Mouse (Mus musculus) testis, adult 2 months (tissue): ENCODE measurements around the gene Fyn. TPM values are rescaled to one million over a fixed set of nuclear protein-coding genes. Genes with fewer than 3 reads are reported as not detected.

Experiments used
- H3K27ac ChIP-seq: fragments of 200-500 bp; 2 replicates; pipeline ENCODE4 v1.5.1; 2012; ENCODE audit warnings: low read depth, low read length; ENCODE audit not compliant: control insufficient read depth, insufficient read depth
- H3K27me3 ChIP-seq: fragments of 200-500 bp; 2 replicates; pipeline ENCODE4 v1.6.1; 2012; ENCODE audit warnings: mild to moderate bottlenecking, low read length, moderate library complexity; ENCODE audit not compliant: control insufficient read depth, insufficient read depth
- H3K36me3 ChIP-seq: fragments of 200-500 bp; 2 replicates; pipeline ENCODE4 v1.6.1; 2012; ENCODE audit warnings: mild to moderate bottlenecking, low read length; ENCODE audit not compliant: control insufficient read depth, insufficient read depth
- H3K4me1 ChIP-seq: fragments of 200-500 bp; 2 replicates; pipeline ENCODE4 v1.6.1; 2012; ENCODE audit warnings: low read length; ENCODE audit not compliant: control insufficient read depth, insufficient read depth
- H3K4me3 ChIP-seq: fragments of 200-500 bp; 2 replicates; pipeline ENCODE4 v1.5.1; 2012; ENCODE audit warnings: low read depth, mild to moderate bottlenecking, low read length, moderate library complexity, mixed read lengths; ENCODE audit not compliant: control insufficient read depth
- CTCF ChIP-seq: fragments of 200-500 bp; IDR thresholded peaks from 2 replicates; pipeline ENCODE4 v1.5.1; 2012; ENCODE audit warnings: low read depth, mild to moderate bottlenecking, inconsistent platforms, low read length, moderate library complexity; ENCODE audit not compliant: control insufficient read depth, insufficient read depth, insufficient replicate concordance
- POLR2A ChIP-seq: fragments of 200-500 bp; IDR thresholded peaks from 2 replicates; pipeline ENCODE4 v1.6.1; 2012; ENCODE audit warnings: low read depth, mild to moderate bottlenecking, inconsistent platforms, low read length, moderate library complexity; ENCODE audit not compliant: control insufficient read depth
- polyA plus RNA-seq: library from polyadenylated mRNA; depleted of rRNA; stranded (reverse); fragments of >200 nt; gene quantifications from 2 replicates; pipeline ENCODE4 v1.2.3, GENCODE M21; 2012

Fyn gene
- polyA plus RNA-seq, 1 experiment: 18.8 TPM

DNA sequence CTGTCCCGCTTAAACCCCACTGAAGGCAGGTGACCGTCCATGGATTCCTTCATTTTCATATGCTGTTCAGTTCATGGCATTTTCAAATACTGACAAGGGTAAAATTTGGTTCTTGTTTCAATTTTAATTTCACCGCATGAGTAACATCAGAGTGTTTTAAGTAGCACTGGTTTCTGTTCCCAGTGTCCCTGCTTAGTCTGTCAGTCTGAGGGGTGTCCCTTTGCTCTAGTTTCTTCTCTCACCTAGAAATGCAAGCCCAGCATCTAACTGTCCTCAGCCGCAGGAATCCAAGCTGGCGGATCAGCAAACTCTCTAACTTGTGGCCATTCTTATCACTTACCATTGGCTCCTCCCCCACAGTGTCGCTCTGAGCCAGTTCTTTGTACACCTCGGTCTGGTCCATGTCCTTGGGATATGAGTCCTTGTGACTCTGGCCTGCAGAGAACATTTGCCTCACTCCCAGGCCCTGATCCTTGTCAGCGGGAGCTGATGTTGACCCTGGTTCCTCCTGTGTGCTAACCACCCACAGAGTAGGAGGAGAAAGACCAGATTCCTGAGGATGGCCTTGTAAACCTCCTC is 9.5 kb downstream of the Fyn start:
- H3K4me3 ChIP-seq: no peak overlapping the region
- no peaks in the 10 kb centered on the region for H3K36me3 ChIP-seq
- peaks cover 4% of the 10 kb centered on the region for H3K4me1 ChIP-seq
- no peak overlapping the region for H3K27ac ChIP-seq
- no peaks in the 10 kb centered on the region for H3K27me3 ChIP-seq
- TF ChIP-seq CTCF (no peak), POLR2A (no peak)

DNA sequence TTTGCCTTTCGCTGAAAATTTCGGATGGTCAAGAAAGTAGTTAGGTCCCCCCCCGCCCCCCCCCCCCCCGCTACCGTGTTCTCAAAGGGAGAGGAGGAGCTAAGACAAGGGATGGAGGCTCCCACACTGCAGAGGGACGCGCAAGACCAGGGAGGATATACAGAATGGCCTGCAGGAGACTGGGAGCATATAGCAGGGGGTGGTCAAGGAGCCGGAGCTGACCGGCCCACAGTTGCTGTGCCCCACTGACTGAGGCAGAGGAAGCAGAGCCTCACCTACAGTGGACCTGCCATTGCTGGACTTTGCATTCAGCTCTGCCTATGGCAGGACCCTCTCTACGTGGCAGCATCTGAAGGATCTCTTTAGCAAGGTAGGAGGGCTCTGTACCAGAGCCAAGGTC is 10.6 kb downstream of the Fyn start:
- Histone ChIP-seq H3K27ac (no peak overlapping the region), H3K4me3 (no peak overlapping the region), H3K27me3 (no peaks in the 10 kb centered on the region), H3K4me1 (peaks cover 4% of the 10 kb centered on the region), H3K36me3 (no peaks in the 10 kb centered on the region)
- TF ChIP-seq POLR2A (no peak), CTCF (no peak)

DNA sequence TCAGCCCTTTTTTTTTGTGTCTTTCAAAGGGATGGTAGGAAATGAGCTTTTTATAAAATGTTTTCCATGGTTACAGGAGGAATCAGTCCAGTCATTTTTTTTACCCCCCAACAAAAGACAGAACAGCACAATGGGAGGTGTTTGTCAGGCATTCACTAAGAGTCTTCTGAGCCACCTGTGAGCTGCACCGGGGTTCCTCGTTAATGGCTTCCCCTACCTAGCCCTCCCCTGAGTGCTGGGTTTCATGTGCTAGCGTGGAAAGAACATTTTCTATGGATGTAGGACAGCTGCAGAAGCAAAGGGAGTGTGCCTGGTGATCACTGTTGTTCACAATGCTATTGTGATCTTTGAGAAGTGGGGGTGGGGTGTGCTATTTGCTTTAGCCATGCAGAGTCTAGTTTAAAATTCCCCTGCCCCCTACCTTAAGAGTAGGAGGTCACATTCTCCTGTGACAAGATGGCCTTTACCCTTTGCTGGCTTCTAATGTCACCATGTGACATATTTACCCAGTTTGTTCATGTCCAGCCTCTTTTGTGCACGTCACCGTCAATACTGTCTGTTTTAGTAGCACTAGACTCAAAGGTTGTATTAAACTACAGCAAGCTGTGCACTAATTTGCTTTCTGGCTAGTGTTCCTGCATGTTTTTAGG is 11.2 kb downstream of the Fyn start:
- H3K4me1 ChIP-seq: peaks cover 2% of the 10 kb centered on the region
- no peak overlapping the region for H3K4me3 ChIP-seq
- H3K27me3 ChIP-seq: no peaks in the 10 kb centered on the region
- no peaks in the 10 kb centered on the region for H3K36me3 ChIP-seq
- no peak overlapping the region for H3K27ac ChIP-seq
- TF ChIP-seq CTCF: no peak
- no peak for TF ChIP-seq POLR2A

DNA sequence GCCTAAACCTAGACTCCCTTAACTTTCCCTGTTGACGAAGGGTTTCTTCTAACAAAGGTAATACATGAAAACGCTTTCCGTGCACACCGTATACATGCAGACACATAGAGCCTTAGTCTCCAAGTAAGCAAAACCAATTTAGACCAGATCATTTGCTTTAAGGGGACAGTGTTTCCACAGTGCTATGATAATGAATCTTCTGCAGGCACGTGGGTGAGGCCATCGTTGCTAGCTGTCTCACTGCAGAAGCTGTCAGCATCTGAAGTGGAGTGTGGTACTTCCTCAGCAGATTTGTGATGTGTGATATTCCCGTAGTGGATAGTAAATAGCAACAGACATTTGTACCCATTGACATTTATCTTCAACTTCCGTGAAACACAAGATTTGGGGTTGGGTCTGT is 16.6 kb downstream of the Fyn start:
- Histone ChIP-seq H3K4me1 (no peaks in the 10 kb centered on the region), H3K27ac (no peak overlapping the region), H3K27me3 (no peaks in the 10 kb centered on the region), H3K36me3 (no peaks in the 10 kb centered on the region), H3K4me3 (no peak overlapping the region)
- TF ChIP-seq CTCF: no peak
- TF ChIP-seq POLR2A: no peak

- no peak overlapping the region for H3K27ac ChIP-seq
Observed at GRCm38 (mm10) chr10:39386203-39386602, 17.5 kb downstream of the Fyn start.

DNA sequence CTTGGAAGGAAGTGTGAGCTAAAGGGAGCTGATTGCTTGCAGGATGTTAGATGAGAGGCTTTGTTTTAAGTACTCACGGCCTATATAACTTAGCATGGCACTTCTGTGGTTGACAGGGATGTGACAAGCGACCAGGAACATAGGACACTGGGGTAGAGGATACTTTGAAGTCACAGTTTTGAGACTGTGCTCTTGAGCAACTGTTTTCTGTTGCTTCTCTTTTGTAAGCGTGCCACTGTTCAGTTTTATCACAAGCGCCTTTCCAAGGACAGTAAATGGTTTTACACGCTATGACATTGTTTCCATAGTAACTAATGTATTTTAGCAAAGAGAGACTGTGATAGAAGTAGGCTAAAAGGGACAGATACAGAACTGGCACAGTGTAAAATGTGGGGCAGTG is 18.4 kb downstream of the Fyn start:
- H3K4me1 ChIP-seq: no peaks in the 10 kb centered on the region
- H3K4me3 ChIP-seq: no peak overlapping the region
- TF ChIP-seq POLR2A: no peak
- H3K36me3 ChIP-seq: no peaks in the 10 kb centered on the region
- H3K27me3 ChIP-seq: no peaks in the 10 kb centered on the region
- H3K27ac ChIP-seq: no peak overlapping the region

More at GRCm38 (mm10) chr10:39386203-39386602, 17.5 kb downstream of the Fyn start:
- no peaks in the 10 kb centered on the region for H3K36me3 ChIP-seq
- TF ChIP-seq CTCF: no peak
- TF ChIP-seq POLR2A: no peak
- no peak overlapping the region for H3K4me3 ChIP-seq
- no peaks in the 10 kb centered on the region for H3K4me1 ChIP-seq
- H3K27me3 ChIP-seq: no peaks in the 10 kb centered on the region

GRCm38 (mm10) chr10:39387556-39387955 is 18.9 kb downstream of the Fyn start:
- Histone ChIP-seq H3K36me3 (no peaks in the 10 kb centered on the region), H3K27ac (no peak overlapping the region), H3K4me3 (no peak overlapping the region), H3K27me3 (no peaks in the 10 kb centered on the region), H3K4me1 (no peaks in the 10 kb centered on the region)
- no peak for TF ChIP-seq CTCF
- TF ChIP-seq POLR2A: no peak

DNA sequence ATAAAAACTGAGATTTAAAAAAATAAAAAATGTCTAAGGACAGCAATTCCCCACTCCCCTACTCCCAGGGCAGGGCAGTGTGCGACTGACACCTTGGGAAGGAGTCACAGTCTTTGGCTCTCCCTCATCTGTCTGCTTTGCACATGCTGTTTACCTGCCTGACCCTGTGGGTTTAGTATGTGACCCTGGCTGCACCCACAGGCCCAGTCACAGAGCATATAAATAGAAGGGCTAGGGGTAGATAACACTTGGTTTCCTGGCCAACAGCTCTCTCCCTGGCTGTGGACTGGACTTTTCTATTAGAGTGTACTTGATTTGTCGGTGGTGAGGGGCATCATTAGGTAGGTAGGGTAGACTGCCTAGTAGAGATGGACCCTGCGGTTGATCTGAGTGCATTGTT is 19.5 kb downstream of the Fyn start:
- Histone ChIP-seq H3K27me3 (no peaks in the 10 kb centered on the region), H3K27ac (no peak overlapping the region), H3K4me1 (no peaks in the 10 kb centered on the region), H3K36me3 (no peaks in the 10 kb centered on the region), H3K4me3 (no peak overlapping the region)
- TF ChIP-seq POLR2A: no peak
- TF ChIP-seq CTCF: no peak
